Mouse (Mus musculus) gastrocnemius, postnatal 14 days (tissue): ENCODE data around the gene Bcl7c. TPM values are rescaled to one million over a fixed set of nuclear protein-coding genes. Genes with fewer than 3 reads are reported as not detected.
"Not testable (repeated sequence)": the region's sequence is repeated elsewhere in the genome, so short reads cannot be mapped to it uniquely, and the experiment has no call there.

Source experiments
- DNase-seq: peaks from one replicate; pipeline ENCODE4 v3.0.0; 2021; ENCODE audit warnings: mixed read lengths
- intact Hi-C: fragments of 180-260 bp; cut with DNase I; formaldehyde crosslinking; loops from one replicate; pipeline ENCODE4 v1.15.1; 2025; ENCODE audit warnings: low total_unique reads
- total RNA-seq, 2 experiments: library from RNA; stranded (reverse); gene quantifications; 2 replicates each; pipeline ENCODE4 v1.2.3; 2021

The Bcl7c gene
- total RNA-seq, 2 experiments from 2014 or later = 44.8 to 65.7 TPM

- intact Hi-C loops = no loop called here
- DNase-seq = no peak
Observed at GRCm38 (mm10) chr7:127661833-127662232, 46.9 kb downstream of the Bcl7c start.

- no peak for DNase-seq
- intact Hi-C loops = no loop called here
Observed at GRCm38 (mm10) chr7:127660882-127661281, 47.9 kb downstream of the Bcl7c start.

DNA sequence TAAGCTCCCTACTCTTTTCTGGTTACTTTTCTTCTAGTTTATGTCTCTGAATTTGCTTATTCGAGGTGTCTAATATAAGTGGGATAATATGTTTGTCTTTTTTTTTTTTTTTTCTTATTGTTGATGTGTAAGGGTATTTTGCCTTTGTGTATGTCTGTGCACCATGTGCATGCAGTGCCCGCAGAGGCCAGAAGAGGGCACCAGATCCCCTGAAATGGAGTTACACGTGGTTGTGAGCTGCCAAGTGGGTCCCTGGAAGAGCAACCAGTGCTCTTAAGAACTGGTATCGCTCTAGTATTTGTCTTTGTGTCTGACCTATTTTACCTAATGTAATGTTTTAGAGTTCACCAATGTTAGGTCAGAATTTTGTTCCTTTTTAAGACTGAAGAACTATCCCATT lies 51.8 kb downstream of the Bcl7c start:
- DNase-seq = peak; percentile 51

GRCm38 (mm10) chr7:127654318-127654717 lies 54.4 kb downstream of the Bcl7c start:
- intact Hi-C loops = no loop called here

More for the DNA sequence above, 51.8 kb downstream of the Bcl7c start:
- intact Hi-C loops = no loop called here

GRCm38 (mm10) chr7:127652050-127652449 lies 56.7 kb downstream of the Bcl7c start:
- DNase-seq = no peak
- intact Hi-C loops = no loop called here

More at GRCm38 (mm10) chr7:127654318-127654717, 54.4 kb downstream of the Bcl7c start:
- no peak for DNase-seq

GRCm38 (mm10) chr7:127651624-127652023 lies 57.1 kb downstream of the Bcl7c start:
- DNase-seq = no peak
- intact Hi-C loops = no loop called here

DNA sequence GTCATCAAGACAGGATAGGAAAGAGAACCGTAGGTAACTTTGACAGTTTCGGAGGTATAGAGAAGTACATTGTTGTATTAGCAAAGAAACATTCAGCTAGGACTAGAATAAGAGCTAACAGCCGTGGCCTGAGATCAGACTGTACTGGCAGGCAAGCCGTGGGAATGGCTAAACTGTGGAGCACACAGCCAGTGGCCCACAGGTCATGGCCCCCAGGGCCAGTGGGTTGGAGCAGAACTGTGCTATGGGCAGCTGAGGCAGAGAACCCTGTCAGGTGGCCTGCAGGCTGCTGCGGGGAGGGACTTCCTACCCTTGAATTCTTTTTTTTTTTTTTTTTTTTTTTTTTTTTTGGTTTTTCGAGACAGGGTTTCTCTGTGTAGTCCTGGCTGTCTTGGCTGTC lies 59.5 kb downstream of the Bcl7c start:
- intact Hi-C loops = no loop called here
- DNase-seq = no peak

DNA sequence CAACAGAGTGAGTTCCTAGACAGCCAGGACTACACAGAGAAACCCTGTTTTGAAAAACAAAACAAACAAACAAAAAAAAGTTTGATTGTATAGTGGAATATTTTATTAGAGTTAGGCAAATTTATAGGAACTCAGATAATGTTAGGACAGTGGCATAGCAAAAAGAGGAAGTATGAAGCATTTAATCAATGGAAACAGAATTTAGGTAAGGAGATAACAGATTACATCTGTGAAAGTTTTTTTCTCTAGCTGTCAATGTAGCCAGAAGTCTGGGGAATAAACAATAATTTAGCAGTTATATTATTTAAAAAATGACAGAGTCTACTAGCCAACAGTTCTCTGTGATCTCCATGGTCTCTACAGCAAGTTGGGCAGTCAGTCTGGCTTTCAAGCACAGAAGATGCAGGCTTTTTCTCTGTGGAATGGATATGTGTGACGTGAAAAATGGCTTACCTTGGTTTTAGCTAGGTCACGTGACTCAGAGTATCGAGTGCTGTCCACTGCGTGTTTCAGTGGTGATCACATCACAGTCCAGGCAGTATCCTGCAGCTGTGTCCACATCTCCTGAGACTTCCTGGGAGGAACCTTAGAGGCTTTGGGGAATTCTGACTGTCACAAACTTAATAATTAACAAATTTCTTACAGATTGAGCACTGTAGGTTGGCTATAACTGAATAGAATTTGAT lies 60.1 kb downstream of the Bcl7c start:
- no peak for DNase-seq
- intact Hi-C loops = no loop called here

GRCm38 (mm10) chr7:127647576-127647975 lies 61.2 kb downstream of the Bcl7c start:
- DNase-seq, intact Hi-C loops: not testable (repeated sequence)

- intact Hi-C loops = no loop called here
- no peak for DNase-seq
Observed at GRCm38 (mm10) chr7:127646363-127646762, 62.4 kb downstream of the Bcl7c start.

- DNase-seq = no peak
- intact Hi-C loops = loop anchor here (5.0 kb wide), 1 partner anchor 35 kb away; no protein-coding TSS in a partner anchor
Observed at GRCm38 (mm10) chr7:127642254-127642653, 66.5 kb downstream of the Bcl7c start.

DNA sequence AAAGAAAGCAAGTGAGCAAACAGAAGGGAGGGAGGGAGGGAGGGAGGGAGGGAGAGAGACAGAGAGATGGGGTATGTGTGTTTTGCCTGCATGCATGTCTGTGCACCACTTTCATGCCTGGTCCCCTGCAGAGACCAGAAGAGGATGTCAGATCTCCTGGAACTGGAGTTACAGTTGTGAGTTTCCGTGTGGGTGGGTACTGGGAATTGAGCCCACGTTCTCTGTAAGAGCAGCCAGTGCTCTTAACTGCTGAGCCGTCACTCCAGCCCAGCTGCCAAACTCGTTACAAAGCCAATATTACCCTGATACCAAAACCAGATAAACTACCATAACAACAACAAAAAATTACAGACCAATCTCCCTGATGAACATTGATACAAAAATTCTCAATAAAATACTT lies 67.5 kb downstream of the Bcl7c start:
- no peak for DNase-seq
- intact Hi-C loops = loop anchor here (5.0 kb wide), 1 partner anchor 34 kb away; no protein-coding TSS in a partner anchor

DNA sequence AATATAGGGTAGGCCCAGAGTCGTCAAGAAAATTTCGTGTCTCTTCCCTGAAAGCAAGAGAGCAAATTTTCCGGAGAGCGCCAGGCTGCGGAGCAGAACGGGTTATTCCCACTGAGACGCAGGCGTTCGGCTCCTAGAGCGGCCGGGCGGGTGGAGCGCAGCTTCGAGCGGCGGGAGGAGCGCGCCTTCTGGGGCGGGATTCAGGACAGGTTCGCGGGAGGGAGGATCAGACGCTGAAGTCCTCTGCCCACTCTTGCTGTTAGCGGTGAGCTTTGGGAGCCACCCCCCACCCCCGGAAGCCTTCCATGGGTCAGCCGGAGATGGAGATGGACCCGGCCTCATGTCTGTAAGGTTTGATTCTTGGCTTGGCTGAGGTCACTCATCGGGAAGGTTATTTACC lies 71.8 kb downstream of the Bcl7c start:
- peak; percentile 86 for DNase-seq
- intact Hi-C loops = no loop called here

DNA sequence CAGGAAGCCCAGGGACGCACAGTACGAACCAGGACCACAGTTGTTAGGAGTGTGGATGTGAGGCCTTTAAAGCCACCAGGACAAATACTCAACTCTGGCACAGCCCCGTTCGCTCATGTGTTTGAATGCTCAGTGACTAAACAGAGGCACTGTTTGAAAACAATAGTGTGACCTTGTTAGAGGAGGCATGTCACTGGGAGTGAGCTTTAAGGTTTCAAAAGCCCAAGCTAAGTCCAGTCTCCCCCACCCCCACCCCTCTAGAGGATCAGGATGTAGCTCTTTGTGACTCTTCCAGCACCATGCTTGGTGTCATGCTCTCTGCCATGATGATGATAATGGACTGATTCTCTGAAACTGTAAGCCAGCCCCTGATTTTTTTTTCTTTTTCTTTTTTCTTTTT lies 77.3 kb downstream of the Bcl7c start:
- DNase-seq = no peak

GRCm38 (mm10) chr7:127628646-127629045 lies 80.1 kb downstream of the Bcl7c start:
- DNase-seq = no peak
- intact Hi-C loops = no loop called here

More for the DNA sequence above, 77.3 kb downstream of the Bcl7c start:
- intact Hi-C loops = no loop called here

DNA sequence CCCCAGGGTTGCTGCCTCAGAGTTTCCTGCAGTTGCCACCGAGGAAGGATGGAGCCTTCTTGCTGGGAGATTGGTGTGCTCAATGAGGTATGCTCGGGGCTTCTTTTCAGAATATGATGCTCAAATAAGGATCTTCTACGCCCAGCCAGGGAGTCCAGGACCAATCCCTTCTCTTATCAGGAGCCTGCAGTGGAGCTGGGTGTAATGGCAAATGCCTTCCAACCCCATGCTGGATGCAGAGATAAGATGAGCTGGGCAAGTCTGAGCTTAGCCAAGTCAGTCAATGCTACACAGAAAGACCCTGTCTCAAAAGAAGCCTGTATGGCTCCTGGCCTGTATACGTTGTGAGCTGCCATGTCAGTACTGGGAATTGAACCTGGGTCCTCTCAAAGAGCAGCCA lies 82.3 kb downstream of the Bcl7c start:
- no peak for DNase-seq
- intact Hi-C loops = no loop called here

GRCm38 (mm10) chr7:127626039-127626438 lies 82.7 kb downstream of the Bcl7c start:
- intact Hi-C loops = no loop called here

GRCm38 (mm10) chr7:127618402-127618801 lies 90.3 kb downstream of the Bcl7c start:
- DNase-seq, intact Hi-C loops: not testable (repeated sequence)

More at GRCm38 (mm10) chr7:127626039-127626438, 82.7 kb downstream of the Bcl7c start:
- DNase-seq = no peak

DNA sequence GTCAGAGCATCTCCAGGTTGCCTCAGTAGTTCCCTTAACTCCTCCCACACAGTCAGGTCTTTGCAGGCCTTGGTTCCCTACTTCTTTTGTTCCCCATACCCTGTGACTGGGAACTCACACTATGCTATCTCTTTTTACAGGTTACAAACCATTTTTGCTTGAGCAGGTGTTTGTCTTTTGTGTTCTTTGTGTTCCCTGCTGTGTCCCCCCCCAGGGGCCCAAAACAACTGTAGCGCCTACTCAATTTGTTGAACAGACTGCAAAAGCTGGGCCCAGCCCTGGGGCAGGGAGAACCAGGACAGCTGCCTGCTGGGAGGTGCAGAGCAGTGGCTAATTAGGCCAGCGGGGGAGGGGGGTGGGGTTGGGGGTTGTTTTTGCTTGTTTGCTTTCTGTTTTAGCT lies 90.8 kb downstream of the Bcl7c start:
- intact Hi-C loops = no loop called here
- DNase-seq = no peak

GRCm38 (mm10) chr7:127616881-127617280 lies 91.9 kb downstream of the Bcl7c start:
- intact Hi-C loops = no loop called here
- no peak for DNase-seq

DNA sequence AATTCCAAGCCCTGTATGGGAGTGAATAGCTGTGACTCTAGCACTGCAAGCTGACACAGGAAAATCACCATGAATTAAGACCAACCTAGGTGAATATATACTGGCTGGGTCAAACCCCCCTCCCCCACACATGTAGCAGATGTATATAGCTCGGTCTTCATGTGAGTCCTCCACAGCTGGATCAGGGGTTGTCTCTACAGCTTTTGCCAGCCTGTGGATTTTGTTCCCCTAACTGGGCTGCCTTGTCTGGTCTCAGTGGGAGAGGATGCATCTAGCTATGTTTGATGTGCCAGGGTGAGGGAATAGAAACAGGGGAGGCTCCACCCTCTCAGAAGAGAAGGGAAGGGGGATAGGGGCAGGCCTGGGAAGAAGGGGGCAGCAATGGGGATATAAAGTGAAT lies 92.4 kb downstream of the Bcl7c start:
- intact Hi-C loops = no loop called here
- DNase-seq = no peak
